Mouse (Mus musculus) cortical plate, adult 2 months (tissue): ENCODE measurements around the gene Zfp433.

ENCODE experiments used
- CTCF ChIP-seq: fragments of 200-500 bp; IDR thresholded peaks from 2 replicates; pipeline ENCODE4 v1.5.1; 2011; ENCODE audit warnings: mild to moderate bottlenecking, control low read depth, low read length; ENCODE audit not compliant: insufficient read depth; ENCODE audit errors: extremely low read depth
- POLR2A ChIP-seq: fragments of 200-500 bp; IDR thresholded peaks from 2 replicates; pipeline ENCODE4 v1.6.1; 2011; ENCODE audit warnings: mild to moderate bottlenecking, low read length, control low read depth; ENCODE audit not compliant: insufficient read depth; ENCODE audit errors: extremely low read depth

DNA sequence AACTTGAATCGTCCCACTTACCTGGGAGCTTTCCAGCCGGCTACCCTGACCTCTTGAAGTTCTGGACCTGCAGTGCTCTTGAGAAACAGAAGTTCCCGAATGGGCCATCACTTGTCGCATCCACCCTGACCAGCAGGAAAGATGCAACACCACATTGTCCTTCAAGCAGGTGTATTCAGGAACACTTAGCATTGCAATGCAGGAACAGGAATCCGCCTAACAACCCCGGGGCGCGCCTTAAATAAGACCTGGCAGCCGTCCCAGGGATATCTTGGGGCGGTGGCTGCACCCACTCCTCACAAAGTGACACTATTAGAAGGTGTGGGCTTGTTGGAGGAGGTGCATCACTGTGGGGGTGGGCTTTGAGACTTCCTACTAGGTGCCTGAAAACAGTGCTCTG is 49.4 kb upstream of the Zfp433 start:
- TF ChIP-seq POLR2A = no peak
- no peak for TF ChIP-seq CTCF
